Mouse (Mus musculus): ENCODE measurements around the gene Slc10a1. TPM values are rescaled to one million over a fixed set of nuclear protein-coding genes. Genes with fewer than 3 reads are reported as not detected.

Gene Slc10a1
- polyA plus RNA-seq, 2 experiments, result 1.7 to 3.8 TPM

- WGBS (ENCODE audit: insufficient replicate concordance), result 59% methylated on average over 1 of the region's 1 CpGs
- DNase-seq (ENCODE audit: low read depth in 3 of 3, low spot score in 3 of 3) (no peak), ATAC-seq (ENCODE audit: insufficient read depth) (no peak)
- no peaks in the 10 kb centered on the region for H3K4me1 ChIP-seq (replicated peaks; ENCODE audit: control insufficient read depth in 2 of 2, insufficient read depth in 2 of 2, low read length in 1 of 2)
- no peaks in the 10 kb centered on the region for H3K27me3 ChIP-seq (ENCODE audit: control insufficient read depth, insufficient read depth, low read length)
- H3K9me3 ChIP-seq (ENCODE audit: control insufficient read depth, low read length), result no peaks in the 10 kb centered on the region
- no peaks in the 10 kb centered on the region for H3K36me3 ChIP-seq (replicated peaks; ENCODE audit: control insufficient read depth, insufficient read depth, low read depth)
- no peak overlapping the region for H3K4me2 ChIP-seq (ENCODE audit: low read depth)
- TF ChIP-seq EP300 (IDR thresholded peaks at IDR 0.05; ENCODE audit: low read depth), result no peak
- TF ChIP-seq CTCF (IDR thresholded peaks at IDR 0.05; ENCODE audit: low read depth), result no peak
- no peak overlapping the region for H3K9ac ChIP-seq (replicated peaks)
- H3K27ac ChIP-seq, result no peak overlapping the region
- H3K4me3 ChIP-seq (ENCODE audit: insufficient read depth in 1 of 2, low read depth in 2 of 2, low read length in 2 of 2), result no peak overlapping the region
Measured at GRCm38 (mm10) chr12:80993773-80994172, 25.3 kb upstream of the Slc10a1 start.

GRCm38 (mm10) chr12:80992540-80993122, 24.1 kb upstream of the Slc10a1 start:
- Histone ChIP-seq H3K4me3 (ENCODE audit: insufficient read depth in 1 of 2, low read depth in 2 of 2, low read length in 2 of 2) (no peak overlapping the region), H3K9me3 (ENCODE audit: control insufficient read depth, low read length) (no peaks in the 10 kb centered on the region), H3K4me1 (replicated peaks; ENCODE audit: control insufficient read depth in 2 of 2, insufficient read depth in 2 of 2, low read length in 1 of 2) (no peaks in the 10 kb centered on the region), H3K27me3 (ENCODE audit: control insufficient read depth, insufficient read depth, low read length) (no peaks in the 10 kb centered on the region), H3K36me3 (replicated peaks; ENCODE audit: control insufficient read depth, insufficient read depth, low read depth) (no peaks in the 10 kb centered on the region), H3K27ac (no peak overlapping the region), H3K9ac (replicated peaks) (no peak overlapping the region), H3K4me2 (ENCODE audit: low read depth) (no peak overlapping the region)
- DNase-seq (ENCODE audit: low read depth in 3 of 3, low spot score in 3 of 3) (no peak), ATAC-seq (ENCODE audit: insufficient read depth) (no peak)
- no peak for TF ChIP-seq EP300 (IDR thresholded peaks at IDR 0.05; ENCODE audit: low read depth)
- TF ChIP-seq CTCF (IDR thresholded peaks at IDR 0.05; ENCODE audit: low read depth), result no peak
- 68% methylated on average over 8 of the region's 8 CpGs for WGBS (ENCODE audit: insufficient replicate concordance)

- Histone ChIP-seq H3K9me3 (ENCODE audit: control insufficient read depth, low read length) (no peaks in the 10 kb centered on the region), H3K4me2 (ENCODE audit: low read depth) (no peak overlapping the region), H3K9ac (replicated peaks) (no peak overlapping the region), H3K36me3 (replicated peaks; ENCODE audit: control insufficient read depth, insufficient read depth, low read depth) (no peaks in the 10 kb centered on the region), H3K27ac (no peak overlapping the region), H3K27me3 (ENCODE audit: control insufficient read depth, insufficient read depth, low read length) (no peaks in the 10 kb centered on the region), H3K4me3 (ENCODE audit: insufficient read depth in 1 of 2, low read depth in 2 of 2, low read length in 2 of 2) (no peak overlapping the region), H3K4me1 (replicated peaks; ENCODE audit: control insufficient read depth in 2 of 2, insufficient read depth in 2 of 2, low read length in 1 of 2) (no peaks in the 10 kb centered on the region)
- ATAC-seq (ENCODE audit: insufficient read depth) (no peak), DNase-seq (ENCODE audit: low read depth in 3 of 3, low spot score in 3 of 3) (no peak)
- WGBS (ENCODE audit: insufficient replicate concordance), result 49% methylated on average over 10 of the region's 10 CpGs
- TF ChIP-seq CTCF (IDR thresholded peaks at IDR 0.05; ENCODE audit: low read depth) (no peak), EP300 (IDR thresholded peaks at IDR 0.05; ENCODE audit: low read depth) (no peak)
Measured at GRCm38 (mm10) chr12:80991806-80992205, 23.3 kb upstream of the Slc10a1 start.

GRCm38 (mm10) chr12:80990901-80991445, 22.5 kb upstream of the Slc10a1 start:
- TF ChIP-seq CTCF (IDR thresholded peaks at IDR 0.05; ENCODE audit: low read depth), result no peak
- TF ChIP-seq EP300 (IDR thresholded peaks at IDR 0.05; ENCODE audit: low read depth), result no peak
- Histone ChIP-seq H3K27me3 (ENCODE audit: control insufficient read depth, insufficient read depth, low read length) (no peaks in the 10 kb centered on the region), H3K4me3 (ENCODE audit: insufficient read depth in 1 of 2, low read depth in 2 of 2, low read length in 2 of 2) (no peak overlapping the region), H3K9ac (replicated peaks) (no peak overlapping the region), H3K4me1 (replicated peaks; ENCODE audit: control insufficient read depth in 2 of 2, insufficient read depth in 2 of 2, low read length in 1 of 2) (no peaks in the 10 kb centered on the region), H3K36me3 (replicated peaks; ENCODE audit: control insufficient read depth, insufficient read depth, low read depth) (no peaks in the 10 kb centered on the region), H3K27ac (no peak overlapping the region), H3K9me3 (ENCODE audit: control insufficient read depth, low read length) (no peaks in the 10 kb centered on the region), H3K4me2 (ENCODE audit: low read depth) (no peak overlapping the region)
- 78% methylated on average over 13 of the region's 13 CpGs for WGBS (ENCODE audit: insufficient replicate concordance)
- ATAC-seq (ENCODE audit: insufficient read depth) (no peak), DNase-seq (ENCODE audit: low read depth in 3 of 3, low spot score in 3 of 3) (no peak)

GRCm38 (mm10) chr12:80988286-80988685, 19.8 kb upstream of the Slc10a1 start:
- ATAC-seq (ENCODE audit: insufficient read depth), result no peak
- 60% methylated on average over 3 of the region's 3 CpGs for WGBS (ENCODE audit: insufficient replicate concordance)

More at GRCm38 (mm10) chr12:80988286-80988685, 19.8 kb upstream of the Slc10a1 start:
- Histone ChIP-seq H3K4me2 (ENCODE audit: low read depth) (no peak overlapping the region), H3K27me3 (ENCODE audit: control insufficient read depth, insufficient read depth, low read length) (no peaks in the 10 kb centered on the region), H3K4me1 (replicated peaks; ENCODE audit: control insufficient read depth in 2 of 2, insufficient read depth in 2 of 2, low read length in 1 of 2) (no peaks in the 10 kb centered on the region), H3K9me3 (ENCODE audit: control insufficient read depth, low read length) (no peaks in the 10 kb centered on the region), H3K4me3 (ENCODE audit: insufficient read depth in 1 of 2, low read depth in 2 of 2, low read length in 2 of 2) (no peak overlapping the region), H3K36me3 (replicated peaks; ENCODE audit: control insufficient read depth, insufficient read depth, low read depth) (no peaks in the 10 kb centered on the region), H3K27ac (no peak overlapping the region), H3K9ac (replicated peaks) (no peak overlapping the region)
- DNase-seq (ENCODE audit: low read depth in 3 of 3, low spot score in 3 of 3), result no peak
- TF ChIP-seq EP300 (IDR thresholded peaks at IDR 0.05; ENCODE audit: low read depth), result no peak
- TF ChIP-seq CTCF (IDR thresholded peaks at IDR 0.05; ENCODE audit: low read depth), result no peak

Measured in liver, embryonic 14.5 days (tissue).